Mouse (Mus musculus) lung, adult 2 months (tissue): ENCODE results near the gene St7. TPM values are rescaled to one million over a fixed set of nuclear protein-coding genes. Genes with fewer than 3 reads are reported as not detected.

ENCODE experiments used
- DNase-seq: peaks from one replicate; pipeline ENCODE4 v3.0.0; 2022
- H3K4me1 ChIP-seq: fragments of 200-500 bp; 2 replicates; pipeline ENCODE4 v1.6.1; 2011; ENCODE audit warnings: low read length; ENCODE audit not compliant: control insufficient read depth, insufficient read depth
- H3K4me3 ChIP-seq: fragments of 200-500 bp; replicated peaks from 2 replicates; pipeline ENCODE3; 2011; ENCODE audit warnings: low read depth, mild to moderate bottlenecking, control low read depth, low read length; ENCODE audit errors: extremely low read depth
- CTCF ChIP-seq: fragments of 200-500 bp; IDR thresholded peaks from 2 replicates; pipeline ENCODE4 v1.5.1; 2011; ENCODE audit warnings: mild to moderate bottlenecking, low read length, control low read depth; ENCODE audit not compliant: insufficient read depth
- POLR2A ChIP-seq: fragments of 200-500 bp; IDR thresholded peaks from 2 replicates; pipeline ENCODE4 v1.6.1; 2011; ENCODE audit warnings: low read depth, mild to moderate bottlenecking, control low read depth, low read length, borderline replicate concordance; ENCODE audit errors: extremely low read depth
- WGBS: fragments of 180-500 bp; shearing (Covaris S2); methylation state at CpG from one replicate; pipeline ENCODE4 v1.1.7; 2018; 5-methylcytosine and 5-hydroxymethylcytosine counted together
- polyA plus RNA-seq: library from polyadenylated mRNA; depleted of rRNA; stranded (reverse); fragments of >200 nt; gene quantifications from 2 replicates; pipeline ENCODE4 v1.2.3, GENCODE M21; 2012

St7 gene
- polyA plus RNA-seq, 1 experiment = 9.9 TPM

DNA sequence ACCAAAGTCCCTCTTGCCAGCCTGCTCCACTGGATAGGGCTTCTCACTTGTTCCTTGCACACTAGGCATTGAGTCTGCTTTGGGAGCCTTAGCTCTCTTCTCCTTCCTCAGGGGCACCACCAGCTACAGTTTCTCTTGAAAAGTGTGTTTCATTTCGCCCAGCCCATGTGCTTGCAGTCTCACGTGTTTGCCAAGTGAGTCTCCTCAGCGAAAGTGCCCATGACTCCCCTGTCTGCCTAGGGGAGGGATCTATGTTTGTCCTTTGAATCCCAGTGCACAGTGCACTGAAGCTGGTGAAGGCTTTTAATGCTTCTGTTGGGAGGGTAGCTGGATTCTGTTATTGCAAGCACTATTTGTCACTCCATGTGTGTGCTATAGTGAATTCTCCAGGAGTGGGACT, 79.8 kb downstream of the St7 start:
- Histone ChIP-seq H3K4me1 (no peaks in the 10 kb centered on the region), H3K4me3 (no peak overlapping the region)
- 52% methylated on average over 3 of the region's 3 CpGs for WGBS
- DNase-seq = no peak
- no peak for TF ChIP-seq CTCF
- TF ChIP-seq POLR2A = no peak

DNA sequence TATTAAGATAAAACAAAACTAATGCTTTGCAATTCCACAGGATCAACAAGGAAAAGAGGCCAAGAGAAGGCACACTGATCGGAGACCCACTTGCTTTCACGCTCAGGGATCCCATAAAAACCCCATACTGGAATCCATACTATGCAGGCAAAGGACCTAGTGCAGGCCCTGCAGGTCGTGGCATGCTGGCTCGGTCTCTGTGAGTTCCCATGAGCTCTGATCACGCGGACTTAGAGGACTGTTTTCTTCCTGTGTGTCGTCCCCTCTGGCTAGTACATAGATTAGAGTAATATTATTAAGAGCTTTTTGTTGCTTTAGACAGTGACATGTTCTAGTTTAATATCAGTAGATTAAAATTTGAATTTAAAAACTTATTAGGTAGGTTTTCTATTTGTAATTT, 83.3 kb downstream of the St7 start:
- TF ChIP-seq POLR2A (no peak), CTCF (no peak)
- Histone ChIP-seq H3K4me1 (no peaks in the 10 kb centered on the region), H3K4me3 (no peak overlapping the region)
- WGBS = 68% methylated on average over 7 of the region's 7 CpGs
- no peak for DNase-seq

- 89% methylated on average over 6 of the region's 6 CpGs for WGBS
- DNase-seq = no peak
- no peak for TF ChIP-seq CTCF
- no peak for TF ChIP-seq POLR2A
- Histone ChIP-seq H3K4me1 (no peaks in the 10 kb centered on the region), H3K4me3 (no peak overlapping the region)
Observed at GRCm38 (mm10) chr6:17777018-17777799, 84.5 kb downstream of the St7 start.

GRCm38 (mm10) chr6:17778648-17779202, 86.0 kb downstream of the St7 start:
- no peak for TF ChIP-seq POLR2A
- no peak for TF ChIP-seq CTCF
- Histone ChIP-seq H3K4me1 (no peaks in the 10 kb centered on the region), H3K4me3 (no peak overlapping the region)
- no peak for DNase-seq
- 88% methylated on average over 3 of the region's 3 CpGs for WGBS

DNA sequence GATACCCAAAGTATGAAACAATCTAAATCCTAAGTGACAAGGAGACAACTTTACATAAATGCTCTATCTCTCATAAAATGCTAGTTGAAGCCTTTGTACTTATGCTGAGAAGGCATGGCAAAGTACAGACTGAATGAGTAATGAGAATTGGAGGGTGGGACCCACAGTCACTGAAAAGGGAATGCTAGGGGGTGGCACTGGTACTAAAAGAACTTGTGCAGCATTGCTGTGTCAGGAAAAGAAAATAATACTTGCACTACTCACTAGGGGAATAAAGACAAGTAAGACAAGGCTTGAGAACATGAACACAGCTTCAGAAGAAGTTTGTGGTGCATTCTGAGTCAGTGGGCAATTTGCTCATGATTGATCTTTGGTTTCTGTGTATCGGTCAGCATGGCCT, 90.8 kb downstream of the St7 start:
- DNase-seq = no peak
- no peaks in the 10 kb centered on the region for H3K4me1 ChIP-seq
- TF ChIP-seq CTCF (no peak), POLR2A (no peak)
- WGBS = 100% methylated on average over 1 of the region's 1 CpGs
- no peak overlapping the region for H3K4me3 ChIP-seq

- TF ChIP-seq POLR2A (no peak), CTCF (no peak)
- Histone ChIP-seq H3K4me3 (no peak overlapping the region), H3K4me1 (no peaks in the 10 kb centered on the region)
- no peak for DNase-seq
- WGBS = 66% methylated on average over 5 of the region's 5 CpGs
Observed at GRCm38 (mm10) chr6:17784523-17784922, 91.8 kb downstream of the St7 start.

DNA sequence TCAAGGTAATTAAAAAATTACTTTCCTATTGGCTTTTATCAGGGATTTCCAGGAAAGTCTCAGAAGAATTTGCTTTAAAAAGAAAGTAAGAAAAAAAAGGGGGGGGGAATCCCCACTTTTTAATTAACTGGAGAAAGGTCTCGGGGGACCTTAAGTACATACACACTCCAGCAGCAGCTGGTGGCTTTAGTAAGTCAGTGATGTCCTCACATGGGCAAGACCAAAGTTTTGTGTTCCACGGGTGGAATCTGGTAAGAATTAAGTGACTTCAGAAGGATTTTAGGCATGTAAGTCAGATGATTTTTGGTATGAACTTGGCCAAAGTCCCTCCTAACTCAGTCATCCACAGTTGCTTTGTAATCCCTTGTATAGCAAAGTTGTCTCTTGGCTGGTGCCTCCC, 92.5 kb downstream of the St7 start:
- Histone ChIP-seq H3K4me3 (no peak overlapping the region), H3K4me1 (no peaks in the 10 kb centered on the region)
- TF ChIP-seq CTCF (no peak), POLR2A (no peak)
- DNase-seq = no peak
- WGBS = 58% methylated on average over 2 of the region's 2 CpGs

DNA sequence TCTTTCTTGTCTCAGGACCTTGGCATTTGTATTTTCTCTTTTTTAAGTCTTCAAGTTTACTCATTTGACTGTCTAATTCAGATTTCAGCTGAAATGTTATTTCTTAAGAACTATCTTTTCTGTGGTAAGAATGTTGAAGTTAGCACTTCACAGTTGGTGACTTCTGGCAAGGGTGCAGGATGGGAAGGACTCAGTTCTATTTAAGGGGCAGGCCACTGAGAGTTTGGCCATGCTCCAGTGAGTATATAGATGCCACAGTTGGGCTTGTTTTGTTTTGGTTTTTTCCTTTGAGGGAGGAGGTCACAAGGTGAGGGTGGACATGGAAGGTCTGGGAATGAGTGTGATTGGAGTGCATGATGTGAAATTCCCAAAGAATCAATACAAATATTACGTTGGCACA, 95.1 kb downstream of the St7 start:
- WGBS = 71% methylated on average over 1 of the region's 1 CpGs
- DNase-seq = no peak
- Histone ChIP-seq H3K4me1 (no peaks in the 10 kb centered on the region), H3K4me3 (no peak overlapping the region)
- no peak for TF ChIP-seq CTCF
- no peak for TF ChIP-seq POLR2A

GRCm38 (mm10) chr6:17790251-17790650, 97.5 kb downstream of the St7 start:
- H3K4me3 ChIP-seq = no peak overlapping the region
- 55% methylated on average over 1 of the region's 1 CpGs for WGBS
- no peak for TF ChIP-seq CTCF
- no peak for TF ChIP-seq POLR2A
- H3K4me1 ChIP-seq = no peaks in the 10 kb centered on the region
- DNase-seq = no peak

DNA sequence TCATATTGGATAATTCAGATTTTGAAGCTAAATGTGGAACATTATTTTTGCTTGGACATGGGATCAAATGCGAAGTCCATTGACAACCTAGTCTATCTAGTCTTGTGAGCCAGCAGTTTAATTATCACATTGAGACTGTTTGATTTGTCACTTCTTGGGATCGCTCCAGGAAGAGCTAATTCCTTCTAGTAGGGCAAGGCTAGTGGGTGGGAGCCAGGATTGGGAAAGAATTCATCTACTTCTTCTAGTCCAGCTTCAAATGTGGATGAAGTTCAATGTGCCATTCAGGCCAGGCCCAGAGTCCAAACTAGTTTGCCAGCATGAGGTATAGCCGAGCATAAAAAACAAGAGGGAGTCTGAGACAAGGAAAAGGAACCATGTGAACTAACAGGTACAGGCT, 100.7 kb downstream of the St7 start:
- Histone ChIP-seq H3K4me1 (no peaks in the 10 kb centered on the region), H3K4me3 (no peak overlapping the region)
- no peak for TF ChIP-seq CTCF
- TF ChIP-seq POLR2A = no peak
- no peak for DNase-seq
- WGBS = 75% methylated on average over 3 of the region's 3 CpGs
